Mouse (Mus musculus): Measurements from ENCODE around the gene Znrf1.
"Not testable (repeated sequence)": the region's sequence is repeated elsewhere in the genome, so short reads cannot be mapped to it uniquely, and the experiment has no call there.

Gene Znrf1

GRCm38 (mm10) chr8:111536031-111536977 lies at the start of gene Znrf1:
Gene Znrf1, plus strand, starts transcription at chr8:111536097.
- DNase-seq = peak; percentile 81

GRCm38 (mm10) chr8:111490034-111490591 lies 45.8 kb upstream of the Znrf1 start:
- DNase-seq = no peak

- DNase-seq = no peak
Observed at GRCm38 (mm10) chr8:111491191-111491590, 44.7 kb upstream of the Znrf1 start.

- no peak for DNase-seq
Observed at GRCm38 (mm10) chr8:111492508-111492907, 43.4 kb upstream of the Znrf1 start.

- DNase-seq = no peak
Observed at GRCm38 (mm10) chr8:111493176-111493575, 42.7 kb upstream of the Znrf1 start.

DNA sequence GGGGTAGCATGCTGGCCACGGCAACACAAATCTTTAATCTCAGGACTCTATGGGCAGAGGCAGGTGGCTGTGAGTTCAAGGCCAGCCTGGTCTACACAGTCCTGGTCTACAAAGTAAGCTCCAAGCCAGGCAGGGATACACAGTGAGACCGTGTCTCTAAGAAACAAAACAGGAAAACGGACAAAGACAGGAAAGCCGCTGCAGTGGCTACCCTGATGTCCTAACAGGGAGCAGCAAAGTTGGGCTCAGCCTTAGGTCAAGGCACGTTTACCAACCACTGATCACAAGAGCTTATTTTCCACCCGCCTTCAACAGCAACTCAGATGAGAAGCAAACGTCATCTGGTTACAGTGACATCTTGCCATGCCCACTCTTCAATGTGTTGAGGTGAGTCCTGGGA lies 39.6 kb upstream of the Znrf1 start:
- no peak for DNase-seq

GRCm38 (mm10) chr8:111498249-111498648 lies 37.6 kb upstream of the Znrf1 start:
- not testable (repeated sequence) for DNase-seq

GRCm38 (mm10) chr8:111501724-111502464 lies 34.0 kb upstream of the Znrf1 start:
- no peak for DNase-seq

GRCm38 (mm10) chr8:111508566-111508965 lies 27.3 kb upstream of the Znrf1 start:
- DNase-seq = no peak

DNA sequence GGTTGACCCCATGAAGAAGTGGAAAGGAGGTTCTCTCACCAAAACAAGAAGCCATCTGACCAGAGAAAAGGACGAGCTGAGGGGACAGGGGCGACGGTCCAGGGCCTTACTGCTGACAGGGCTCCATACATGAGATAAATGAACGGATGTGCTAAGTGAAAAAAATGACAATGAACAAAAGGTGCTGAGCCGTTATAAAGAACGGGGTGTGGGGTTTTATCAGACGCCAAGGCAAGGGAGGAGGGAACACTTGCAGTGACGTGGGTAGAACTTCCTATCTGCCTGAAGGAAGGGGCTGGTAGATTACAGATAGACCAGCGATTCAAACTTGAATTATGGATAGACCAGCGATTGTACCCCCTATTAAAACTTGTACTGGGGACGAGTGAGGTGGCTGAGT lies 26.6 kb upstream of the Znrf1 start:
- no peak for DNase-seq

GRCm38 (mm10) chr8:111510401-111510800 lies 25.5 kb upstream of the Znrf1 start:
- DNase-seq = no peak

GRCm38 (mm10) chr8:111512941-111513340 lies 23.0 kb upstream of the Znrf1 start:
- DNase-seq = no peak

- no peak for DNase-seq
Observed at GRCm38 (mm10) chr8:111513446-111513845, 22.5 kb upstream of the Znrf1 start.

GRCm38 (mm10) chr8:111516451-111517035 lies 19.4 kb upstream of the Znrf1 start:
- DNase-seq = no peak

GRCm38 (mm10) chr8:111517466-111517865 lies 18.4 kb upstream of the Znrf1 start:
- no peak for DNase-seq

- peak; percentile 94 for DNase-seq
Observed at GRCm38 (mm10) chr8:111521713-111522429, 14.0 kb upstream of the Znrf1 start, which contains the start of gene Wdr59. Gene Wdr59, minus strand, starts transcription at chr8:111522092.

DNA sequence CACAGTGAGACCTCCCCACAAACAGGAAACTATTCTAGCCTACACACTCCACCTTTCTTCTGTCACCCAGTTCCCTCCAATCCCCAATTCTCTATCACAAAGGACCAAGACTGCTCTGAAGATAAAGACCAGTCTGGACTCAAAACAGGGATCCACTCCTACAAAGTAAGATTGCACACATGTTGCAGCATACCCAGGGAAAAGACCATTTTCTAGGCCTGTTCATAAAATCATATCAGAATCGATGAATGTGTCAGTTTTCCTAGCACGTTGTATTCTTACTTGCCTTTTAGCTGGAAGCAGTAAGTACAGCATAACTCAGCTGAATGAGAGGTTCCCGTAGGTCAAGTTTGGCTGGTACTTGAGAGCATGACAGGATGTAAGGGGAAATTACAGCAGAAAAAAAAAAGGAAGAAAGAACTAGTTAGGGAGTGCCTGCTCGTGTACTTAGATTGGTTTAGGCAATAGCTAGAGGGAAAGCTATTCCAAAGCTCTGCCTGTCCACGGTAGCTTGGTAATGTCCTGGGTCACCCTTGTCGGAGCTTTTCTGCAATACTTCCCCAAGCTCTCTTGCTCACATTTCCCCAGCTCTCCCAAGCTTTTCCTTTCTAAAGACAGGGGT lies 9.4 kb upstream of the Znrf1 start:
- DNase-seq = no peak

GRCm38 (mm10) chr8:111527149-111527548 lies 8.7 kb upstream of the Znrf1 start:
- no peak for DNase-seq

- no peak for DNase-seq
Observed at GRCm38 (mm10) chr8:111528071-111528470, 7.8 kb upstream of the Znrf1 start.

GRCm38 (mm10) chr8:111531191-111531590 lies 4.7 kb upstream of the Znrf1 start:
- no peak for DNase-seq

- DNase-seq = no peak
Observed at GRCm38 (mm10) chr8:111531621-111532020, 4.3 kb upstream of the Znrf1 start.

DNA sequence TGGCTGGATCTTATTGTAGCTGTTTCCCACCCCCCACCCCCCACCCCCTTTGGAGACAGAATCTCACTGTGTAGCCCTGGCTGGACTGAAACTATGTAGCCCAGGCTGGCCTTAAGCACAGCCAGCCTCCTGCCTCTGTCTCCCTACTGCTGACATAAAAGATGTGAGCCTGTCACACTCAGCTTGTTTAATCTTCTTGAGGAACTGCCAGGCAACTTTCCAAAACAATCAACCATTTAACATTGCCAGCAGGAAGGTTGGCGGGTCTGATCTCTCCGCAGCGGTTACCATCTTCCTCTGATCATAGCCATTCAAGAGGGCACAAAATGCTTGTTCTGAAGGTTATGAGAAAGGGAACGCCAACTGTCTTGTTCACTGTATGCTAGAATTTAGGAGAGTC lies 2.4 kb upstream of the Znrf1 start:
- DNase-seq = no peak
